Mouse (Mus musculus) limb, embryonic 14.5 days (tissue): Measurements from ENCODE around the gene 4931414P19Rik. TPM values are rescaled to one million over a fixed set of nuclear protein-coding genes. Genes with fewer than 3 reads are reported as not detected.

Source experiments
- ATAC-seq: fragments of 200-750 bp; cut with Nextera tagmentation; 2 replicates; pipeline ENCODE4 v1.8.0; 2017; ENCODE audit warnings: low read depth, moderate number of reproducible peaks, moderate TSS enrichment; ENCODE audit not compliant: low FRiP score
- DNase-seq: peaks from one replicate; pipeline ENCODE4 v3.0.0-alpha.2; 2015; ENCODE audit warnings: low spot score
- H3K27ac ChIP-seq: fragments of 300-500 bp; sonication (generic); replicated peaks from 2 replicates; pipeline ENCODE4 v1.5.1; 2014; ENCODE audit warnings: low read depth, mild to moderate bottlenecking, low read length, moderate library complexity, mixed read lengths
- H3K27me3 ChIP-seq: fragments of 300-500 bp; sonication (generic); 2 replicates; pipeline ENCODE4 v1.6.1; 2014; ENCODE audit warnings: low read length, mixed read lengths; ENCODE audit not compliant: control insufficient read depth, insufficient read depth
- H3K36me3 ChIP-seq: fragments of 300-500 bp; sonication (generic); 2 replicates; pipeline ENCODE4 v1.6.1; 2014; ENCODE audit warnings: mild to moderate bottlenecking, low read length, moderate library complexity, mixed read lengths; ENCODE audit not compliant: control insufficient read depth, insufficient read depth
- H3K4me1 ChIP-seq: fragments of 300-500 bp; sonication (generic); 2 replicates; pipeline ENCODE4 v1.6.1; 2014; ENCODE audit warnings: antibody characterized with exemption, low read length, mixed read lengths; ENCODE audit not compliant: control insufficient read depth, insufficient read depth
- H3K4me2 ChIP-seq: fragments of 300-500 bp; sonication (generic); replicated peaks from 2 replicates; pipeline ENCODE4 v1.6.1; 2014; ENCODE audit warnings: low read depth, mild to moderate bottlenecking, low read length, moderate library complexity; ENCODE audit not compliant: severe bottlenecking
- H3K4me3 ChIP-seq: fragments of 300-500 bp; sonication (generic); replicated peaks from 2 replicates; pipeline ENCODE4 v1.5.1; 2014; ENCODE audit warnings: low read length
- H3K9ac ChIP-seq: fragments of 300-500 bp; sonication (generic); 2 replicates; pipeline ENCODE4 v1.6.1; 2014; ENCODE audit warnings: mild to moderate bottlenecking, low read depth, low read length, moderate library complexity; ENCODE audit not compliant: severe bottlenecking
- H3K9me3 ChIP-seq: fragments of 300-500 bp; sonication (generic); 2 replicates; pipeline ENCODE4 v1.6.1; 2016; ENCODE audit warnings: low read length; ENCODE audit not compliant: control insufficient read depth
- POLR2A ChIP-seq: fragments of 200-500 bp; IDR thresholded peaks from 2 replicates; pipeline ENCODE4 v1.8.0; 2012; ENCODE audit warnings: inconsistent platforms, mild to moderate bottlenecking, moderate library complexity, borderline replicate concordance; ENCODE audit not compliant: insufficient read depth, insufficient read length; ENCODE audit errors: extremely low read depth
- WGBS: fragments of 180-500 bp; shearing (Covaris S2); extraction: QIAGEN DNeasy Blood & Tissue Kit; methylation state at CpG from one replicate; pipeline ENCODE4 v1.1.7; 2014; 5-methylcytosine and 5-hydroxymethylcytosine counted together
- polyA plus RNA-seq, 2 experiments: library from polyadenylated mRNA; depleted of rRNA in 1 of 2; stranded (reverse) in 1 of 2; unstranded in 1 of 2; fragments of >200 nt; fragmentation: Nextera tagmentation in 1 of 2; extraction: Ambion mirVana in 1 of 2; gene quantifications; 2 replicates each; pipeline versions ENCODE4 v1.2.1 to v1.2.3; 2012 to 2014

Gene 4931414P19Rik
- polyA plus RNA-seq, 2 experiments: 4.4 to 14.0 TPM

DNA sequence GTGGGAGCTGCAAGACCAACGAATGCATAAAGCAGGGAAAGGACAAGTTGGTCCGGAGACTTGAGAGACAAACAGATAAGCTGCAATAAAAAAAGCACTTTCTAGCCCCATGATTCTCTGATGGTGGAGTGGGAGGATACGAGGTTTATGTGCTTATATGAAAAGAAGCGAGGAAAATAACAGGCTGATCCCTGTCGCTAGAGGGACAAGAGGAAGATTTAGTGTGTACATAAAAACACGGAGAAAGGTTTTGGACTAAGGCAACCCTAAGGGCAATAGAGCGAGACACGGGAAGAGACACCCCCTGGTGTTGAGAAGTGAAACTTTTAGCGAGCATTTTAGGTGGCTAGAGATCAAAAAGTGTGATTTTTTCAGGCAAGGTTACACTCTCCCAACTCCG, 27.7 kb downstream of the 4931414P19Rik start:
- peak overlapping the region; percentile 72 for H3K4me2 ChIP-seq
- peaks cover 11% of the 10 kb centered on the region for H3K36me3 ChIP-seq
- peak overlapping the region; percentile 96 for H3K4me3 ChIP-seq
- no peak for TF ChIP-seq POLR2A
- H3K9ac ChIP-seq: peak overlapping the region; percentile 92
- peaks cover 24% of the 10 kb centered on the region for H3K4me1 ChIP-seq
- WGBS: 1% methylated on average over 10 of the region's 10 CpGs
- peak; percentile 83 for DNase-seq
- no peaks in the 10 kb centered on the region for H3K27me3 ChIP-seq
- peak; percentile 41 for ATAC-seq
- peak overlapping the region; percentile 89 for H3K27ac ChIP-seq
- H3K9me3 ChIP-seq: no peaks in the 10 kb centered on the region

DNA sequence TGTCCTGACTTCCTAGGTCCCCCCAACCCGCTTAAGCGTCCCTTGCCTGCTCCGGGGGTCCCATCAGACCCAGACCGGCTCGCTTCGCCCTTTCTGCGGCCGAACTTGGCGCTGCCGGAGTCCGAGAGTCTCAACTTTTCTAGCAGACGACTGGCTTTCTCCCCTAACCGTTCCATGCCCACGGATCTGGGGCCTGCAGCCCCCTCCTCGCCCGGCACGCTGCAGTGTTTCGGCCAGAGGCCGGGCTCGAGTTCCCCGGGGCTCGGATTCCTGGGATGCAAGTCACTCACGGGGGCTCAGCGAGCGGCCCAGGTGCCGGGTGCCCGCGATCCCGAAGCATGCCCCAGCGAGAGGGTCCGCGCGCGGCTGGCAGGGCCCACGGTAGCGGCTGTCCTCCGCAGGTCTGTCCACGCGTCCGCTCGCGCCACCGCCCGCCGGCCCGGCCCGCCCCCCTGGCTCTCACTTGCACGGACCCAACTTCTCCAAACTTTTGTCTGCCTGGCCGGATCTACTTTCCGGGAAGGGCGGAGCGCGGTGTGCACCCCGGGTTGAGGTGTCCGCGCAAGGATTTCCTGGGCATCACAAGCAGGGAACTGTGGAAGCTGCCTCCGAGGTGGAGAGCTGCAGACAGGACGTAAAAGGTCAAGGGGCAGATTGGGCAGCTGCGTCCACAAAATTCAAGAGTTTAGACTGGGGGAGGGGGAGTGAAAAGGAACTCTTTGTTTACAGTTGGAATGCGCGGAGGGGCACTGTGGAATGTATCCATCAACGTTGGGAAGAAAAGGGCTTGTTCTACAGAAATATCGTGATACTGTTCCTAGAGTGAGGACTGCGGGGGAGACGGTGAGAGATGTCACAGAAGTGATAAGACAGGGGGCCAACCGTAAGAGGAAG, 28.5 kb downstream of the 4931414P19Rik start, which contains the start of gene Ajuba:
Gene Ajuba (minus strand): TSS at position 470 of the 894 bp plus-strand sequence.
- peaks cover 31% of the 10 kb centered on the region for H3K4me1 ChIP-seq
- peak; percentile 69; the same call in 1 of the 2 replicates for TF ChIP-seq POLR2A
- H3K36me3 ChIP-seq: peaks cover 12% of the 10 kb centered on the region
- H3K27ac ChIP-seq: peak within 1 kb of the TSS; percentile 89
- H3K9me3 ChIP-seq: no peaks in the 10 kb centered on the region
- ATAC-seq (peak; percentile 81), DNase-seq (peak; percentile 91)
- peak within 1 kb of the TSS; percentile 92 for H3K9ac ChIP-seq
- WGBS: under 1% methylated on average over 61 of the region's 66 CpGs
- no peaks in the 10 kb centered on the region for H3K27me3 ChIP-seq
- peak within 1 kb of the TSS; percentile 96 for H3K4me3 ChIP-seq
- peak within 1 kb of the TSS; percentile 72 for H3K4me2 ChIP-seq

DNA sequence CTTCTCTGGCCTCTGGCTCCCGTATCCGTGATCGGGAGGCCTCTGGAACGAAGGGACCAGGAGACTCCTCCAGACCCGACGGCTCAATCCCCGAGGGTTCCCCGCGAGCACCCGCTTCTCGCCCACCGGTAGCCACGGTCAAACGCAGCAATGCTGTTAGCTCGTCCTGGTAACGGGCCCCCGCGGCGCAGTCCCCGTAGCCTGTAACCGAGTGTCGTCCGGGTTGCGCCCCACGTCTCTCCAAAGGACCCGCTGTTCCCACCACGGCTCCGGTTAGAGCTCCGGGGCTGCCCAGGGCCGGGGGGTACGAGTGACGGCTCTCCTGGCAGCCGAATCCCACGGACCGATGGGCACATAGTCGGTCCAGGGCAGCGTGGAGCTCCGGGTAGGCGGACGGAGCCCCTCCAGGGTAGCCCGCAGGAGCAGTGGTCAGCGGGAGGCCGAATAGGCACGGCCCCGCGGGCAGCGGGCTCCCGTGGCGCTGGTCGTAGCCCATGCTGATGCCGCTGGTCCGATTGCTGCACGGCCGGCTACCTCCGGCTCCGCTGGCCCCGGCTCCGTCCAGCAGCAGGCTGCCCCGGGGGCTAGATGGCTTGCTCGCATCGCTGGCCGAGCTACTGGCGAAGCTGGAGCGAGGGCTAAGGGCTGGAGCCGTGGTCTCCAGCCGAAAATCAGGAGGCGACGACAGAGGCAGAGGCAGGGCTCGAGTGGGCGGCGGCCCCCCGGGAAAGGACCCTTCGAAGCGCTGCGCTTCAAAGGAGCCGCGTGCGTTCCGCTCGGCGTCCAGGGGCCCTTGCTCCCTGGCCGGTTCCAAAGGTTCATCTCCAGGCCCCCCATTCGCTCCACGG, 29.3 kb downstream of the 4931414P19Rik start:
- WGBS: under 1% methylated on average over 72 of the region's 84 CpGs
- Histone ChIP-seq H3K4me2 (peak overlapping the region; percentile 72), H3K9ac (peak overlapping the region; percentile 92), H3K27me3 (no peaks in the 10 kb centered on the region), H3K36me3 (peaks cover 21% of the 10 kb centered on the region), H3K27ac (peak overlapping the region; percentile 89), H3K4me1 (peaks cover 31% of the 10 kb centered on the region), H3K9me3 (no peaks in the 10 kb centered on the region), H3K4me3 (peak overlapping the region; percentile 96)
- TF ChIP-seq POLR2A: no peak
- DNase-seq (no peak), ATAC-seq (no peak)

DNA sequence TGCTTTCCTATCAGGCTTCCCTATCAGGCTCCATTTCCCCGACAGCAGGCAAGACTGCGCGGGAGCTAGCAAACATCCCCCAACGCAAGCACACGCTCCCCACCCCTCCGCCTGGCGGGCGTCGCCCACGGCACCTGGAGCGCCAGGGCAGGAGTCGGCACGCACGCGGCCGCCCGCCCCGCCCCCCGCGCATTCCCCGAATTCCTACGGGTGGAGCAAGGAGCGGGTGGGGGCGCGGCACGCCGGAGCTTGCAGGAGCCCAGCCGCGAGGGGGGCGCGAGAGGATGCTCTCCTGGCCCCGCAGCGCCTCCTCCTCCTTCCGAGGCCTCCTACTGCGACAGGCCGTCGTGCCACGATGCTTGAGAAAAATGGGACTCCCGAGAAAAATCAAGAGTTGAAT, 30.2 kb downstream of the 4931414P19Rik start:
- no peaks in the 10 kb centered on the region for H3K9me3 ChIP-seq
- DNase-seq (peak; percentile 85), ATAC-seq (peak; percentile 48)
- peaks cover 31% of the 10 kb centered on the region for H3K4me1 ChIP-seq
- peaks cover 29% of the 10 kb centered on the region for H3K36me3 ChIP-seq
- H3K4me3 ChIP-seq: peak overlapping the region; percentile 96
- 0 out of 2 replicates have a peak, but pooled peaks have one; percentile 16 for TF ChIP-seq POLR2A
- peak overlapping the region; percentile 89 for H3K27ac ChIP-seq
- peak overlapping the region; percentile 92 for H3K9ac ChIP-seq
- under 1% methylated on average over 32 of the region's 39 CpGs for WGBS
- H3K4me2 ChIP-seq: peak overlapping the region; percentile 72
- no peaks in the 10 kb centered on the region for H3K27me3 ChIP-seq

DNA sequence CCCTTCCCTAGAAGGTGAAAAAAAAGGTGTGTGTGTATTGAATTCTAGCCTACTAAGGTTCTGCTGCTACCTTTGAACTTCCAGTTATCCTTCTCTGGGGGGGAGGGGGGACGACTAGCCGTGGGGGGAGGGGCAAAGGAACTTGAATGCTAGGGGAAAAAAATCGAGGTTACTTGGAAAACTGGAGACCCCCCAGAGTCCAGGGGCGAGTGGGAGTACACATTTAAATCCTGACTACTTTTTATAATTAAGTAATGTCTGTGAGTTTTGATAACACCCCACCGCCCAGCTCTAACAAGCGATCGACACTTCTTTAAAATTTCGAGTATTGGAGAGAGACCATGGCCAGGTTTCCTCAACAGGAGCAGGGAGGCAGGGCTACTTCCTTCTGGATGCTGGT, 30.8 kb downstream of the 4931414P19Rik start:
- Histone ChIP-seq H3K27me3 (no peaks in the 10 kb centered on the region), H3K9me3 (no peaks in the 10 kb centered on the region), H3K27ac (peak overlapping the region; percentile 53), H3K4me1 (peaks cover 31% of the 10 kb centered on the region), H3K36me3 (peaks cover 35% of the 10 kb centered on the region), H3K9ac (peak overlapping the region; percentile 92), H3K4me2 (peak overlapping the region; percentile 72), H3K4me3 (peak overlapping the region; percentile 96)
- ATAC-seq: no peak
- DNase-seq: no peak
- no peak for TF ChIP-seq POLR2A
- 3% methylated on average over 8 of the region's 8 CpGs for WGBS
